Mouse (Mus musculus): ENCODE data around the gene Tex12. TPM values are rescaled to one million over a fixed set of nuclear protein-coding genes. Genes with fewer than 3 reads are reported as not detected.

Gene Tex12
- polyA plus RNA-seq, 1 experiment from 2014 or later = not detected

DNA sequence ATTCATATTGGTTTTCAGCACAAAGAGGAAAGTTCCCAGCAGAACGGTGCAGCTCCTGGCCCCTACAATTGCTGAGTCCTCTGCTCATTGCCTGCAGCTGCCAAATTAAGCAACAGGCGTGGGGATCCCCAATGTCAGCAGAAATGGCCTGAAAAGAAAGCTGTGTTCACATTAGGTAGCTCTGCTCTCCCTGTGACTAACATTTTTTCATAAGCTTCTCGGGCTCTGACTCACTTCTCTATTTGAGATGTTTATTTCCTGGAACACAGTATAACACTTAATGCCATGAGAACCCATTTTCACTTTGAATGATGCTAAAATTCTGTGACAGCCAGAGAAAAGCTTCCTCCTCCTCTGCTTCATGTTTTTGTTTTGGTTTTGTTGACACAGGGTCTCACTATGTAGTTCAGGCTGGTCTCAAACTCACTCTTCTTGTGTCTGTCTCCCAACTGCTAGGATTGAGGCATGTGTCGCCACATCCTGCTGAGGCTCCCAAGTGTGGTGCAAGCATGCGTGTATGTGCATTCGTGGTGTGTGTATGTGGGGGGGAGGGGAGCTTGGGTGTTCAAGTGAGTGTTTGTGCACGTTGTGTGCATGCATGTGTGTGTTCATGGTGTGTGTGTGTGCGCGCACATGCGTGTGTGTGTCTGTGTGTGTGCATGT is 29.9 kb upstream of the Tex12 start:
- Histone ChIP-seq H3K4me3 (replicated peaks) (no peak overlapping the region), H3K9me3 (no peaks in the 10 kb centered on the region), H3K4me1 (no peaks in the 10 kb centered on the region), H3K27me3 (replicated peaks) (no peaks in the 10 kb centered on the region), H3K9ac (no peak overlapping the region), H3K27ac (no peak overlapping the region), H3K36me3 (peaks cover 7% of the 10 kb centered on the region; the same call in 1 of the 2 replicates), H3K4me2 (no peak overlapping the region)
- ATAC-seq (ENCODE audit: insufficient read depth, low FRiP score, low read depth) = no peak
- 68% methylated on average over 10 of the region's 10 CpGs for WGBS

DNA sequence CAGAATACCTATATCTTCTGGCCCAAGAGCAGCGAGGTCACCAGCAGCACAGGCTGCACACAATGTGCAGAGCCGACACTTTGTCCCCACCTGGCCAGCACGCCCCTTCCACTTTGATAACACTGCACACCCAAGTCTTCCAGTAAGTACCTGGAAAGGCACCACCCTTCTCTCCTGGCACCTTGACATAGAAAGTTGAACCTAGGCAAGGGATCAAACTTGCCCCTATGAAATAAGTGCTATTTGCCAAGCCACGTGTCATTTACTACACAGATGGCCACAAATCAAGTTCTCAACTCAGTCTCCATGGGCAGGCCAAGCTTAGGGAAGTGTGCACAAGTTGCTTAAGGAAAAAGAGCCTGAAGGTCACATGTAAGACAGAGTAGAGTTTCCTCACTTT is 25.8 kb upstream of the Tex12 start:
- no peaks in the 10 kb centered on the region for H3K36me3 ChIP-seq
- H3K9me3 ChIP-seq = no peaks in the 10 kb centered on the region
- H3K4me1 ChIP-seq = no peaks in the 10 kb centered on the region
- peak; percentile 70 for ATAC-seq (ENCODE audit: insufficient read depth, low FRiP score, low read depth)
- H3K27ac ChIP-seq = no peak overlapping the region
- H3K4me3 ChIP-seq (replicated peaks) = no peak overlapping the region
- no peaks in the 10 kb centered on the region for H3K27me3 ChIP-seq (replicated peaks)
- no peak overlapping the region for H3K4me2 ChIP-seq
- H3K9ac ChIP-seq = no peak overlapping the region
- 59% methylated on average over 4 of the region's 4 CpGs for WGBS

GRCm38 (mm10) chr9:50585145-50585818 is 24.2 kb upstream of the Tex12 start:
- no peak overlapping the region for H3K4me2 ChIP-seq
- no peaks in the 10 kb centered on the region for H3K9me3 ChIP-seq
- no peaks in the 10 kb centered on the region for H3K36me3 ChIP-seq
- no peaks in the 10 kb centered on the region for H3K27me3 ChIP-seq (replicated peaks)
- H3K9ac ChIP-seq = no peak overlapping the region
- no peak overlapping the region for H3K27ac ChIP-seq
- H3K4me3 ChIP-seq (replicated peaks) = no peak overlapping the region
- no peak for ATAC-seq (ENCODE audit: insufficient read depth, low FRiP score, low read depth)
- no peaks in the 10 kb centered on the region for H3K4me1 ChIP-seq
- 73% methylated on average over 6 of the region's 6 CpGs for WGBS

DNA sequence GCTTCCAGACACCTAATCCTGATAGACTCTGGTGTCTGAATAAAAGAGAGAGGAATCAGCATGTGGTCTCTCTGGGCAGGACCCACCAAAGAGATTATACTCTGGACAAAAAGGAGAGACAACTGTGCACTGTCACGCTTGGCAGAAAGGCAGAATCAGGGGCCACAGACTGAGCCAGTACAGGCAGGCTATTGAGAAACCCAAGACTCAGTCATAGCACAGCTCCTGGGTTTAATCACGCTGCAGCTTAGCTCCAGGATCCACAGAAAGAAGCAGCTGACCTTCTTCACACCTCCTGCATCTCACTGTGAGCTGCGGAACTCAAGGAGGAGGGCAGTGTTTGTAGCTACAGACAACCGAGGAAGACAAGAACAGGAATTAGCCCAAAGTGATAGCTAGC is 19.2 kb upstream of the Tex12 start:
- WGBS = 37% methylated on average over 4 of the region's 4 CpGs
- H3K36me3 ChIP-seq = no peaks in the 10 kb centered on the region
- no peaks in the 10 kb centered on the region for H3K4me1 ChIP-seq
- H3K4me2 ChIP-seq = no peak overlapping the region
- no peak overlapping the region for H3K9ac ChIP-seq
- H3K27me3 ChIP-seq (replicated peaks) = no peaks in the 10 kb centered on the region
- no peak overlapping the region for H3K27ac ChIP-seq
- H3K4me3 ChIP-seq (replicated peaks) = no peak overlapping the region
- H3K9me3 ChIP-seq = no peaks in the 10 kb centered on the region
- no peak for ATAC-seq (ENCODE audit: insufficient read depth, low FRiP score, low read depth)

DNA sequence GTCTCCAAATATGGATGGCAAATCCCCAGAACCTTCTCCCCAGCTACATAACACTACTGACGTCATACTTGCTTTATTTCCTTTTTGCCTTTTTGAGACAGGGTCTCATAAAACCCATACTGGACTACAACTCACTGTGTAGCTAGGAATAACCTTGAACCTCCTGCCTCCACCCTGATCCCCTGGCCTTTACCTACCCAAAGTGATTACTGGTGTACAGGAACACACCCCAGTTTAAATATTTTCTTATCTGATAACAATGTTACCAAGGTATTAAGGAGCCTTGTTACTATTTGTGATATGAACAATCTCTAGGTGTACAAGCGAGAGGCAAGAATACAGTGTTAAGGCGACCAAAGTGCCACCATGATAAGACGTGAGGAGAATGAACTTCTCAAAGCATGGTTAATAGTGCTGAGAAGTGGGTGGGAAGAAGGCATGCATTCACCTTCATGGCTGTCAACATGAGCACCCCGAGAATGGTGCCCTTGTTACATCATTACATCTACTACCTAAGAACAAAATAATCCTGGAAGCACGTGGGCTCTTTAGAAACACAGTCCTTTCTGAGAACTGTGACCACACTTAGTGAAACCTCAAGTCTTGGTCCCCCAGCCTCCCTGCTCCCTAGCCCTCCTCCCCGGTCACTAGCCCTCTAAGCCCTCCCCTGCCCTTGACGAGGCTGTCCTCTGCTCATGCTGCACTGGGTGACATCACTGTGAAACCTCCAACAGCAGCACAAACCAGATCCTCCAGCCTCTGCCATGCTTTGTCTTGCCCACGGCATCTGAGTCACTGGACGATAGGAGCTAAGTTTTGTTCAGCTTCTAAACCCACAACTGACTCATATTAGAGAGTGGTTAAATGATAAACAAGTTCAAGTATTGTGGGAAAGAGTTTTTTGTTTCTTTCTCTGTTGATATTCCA is 8.7 kb upstream of the Tex12 start:
- H3K4me1 ChIP-seq = no peaks in the 10 kb centered on the region
- H3K4me3 ChIP-seq (replicated peaks) = no peak overlapping the region
- no peak overlapping the region for H3K9ac ChIP-seq
- H3K9me3 ChIP-seq = no peaks in the 10 kb centered on the region
- peak; percentile 35; the same call in 1 of the 2 replicates for ATAC-seq (ENCODE audit: insufficient read depth, low FRiP score, low read depth)
- peak overlapping the region; percentile 11; the same call in 1 of the 2 replicates for H3K27ac ChIP-seq
- H3K4me2 ChIP-seq = no peak overlapping the region
- no peaks in the 10 kb centered on the region for H3K27me3 ChIP-seq (replicated peaks)
- H3K36me3 ChIP-seq = no peaks in the 10 kb centered on the region
- WGBS = 65% methylated on average over 10 of the region's 10 CpGs

DNA sequence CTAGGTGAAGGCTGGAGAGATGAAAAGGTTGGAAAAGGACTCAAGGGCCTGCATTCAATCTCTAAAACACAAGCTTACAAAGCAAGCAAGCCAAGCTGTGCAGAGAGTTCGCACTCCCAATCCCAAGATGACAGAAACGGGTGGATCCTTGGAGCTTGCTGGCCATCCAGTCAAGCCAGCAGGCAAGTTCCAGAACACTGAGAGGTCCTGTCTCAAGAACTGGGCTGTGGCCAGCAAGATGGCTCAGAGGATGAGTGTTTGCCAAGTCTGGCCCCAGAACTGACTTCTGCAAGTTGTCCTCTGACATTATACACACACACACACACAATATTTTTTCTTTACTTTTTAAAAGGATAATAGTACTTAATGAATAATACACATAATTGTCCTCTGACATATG is 6.8 kb upstream of the Tex12 start:
- no peak for ATAC-seq (ENCODE audit: insufficient read depth, low FRiP score, low read depth)
- Histone ChIP-seq H3K36me3 (no peaks in the 10 kb centered on the region), H3K9me3 (no peaks in the 10 kb centered on the region), H3K4me1 (no peaks in the 10 kb centered on the region), H3K4me2 (no peak overlapping the region), H3K9ac (no peak overlapping the region), H3K27ac (no peak overlapping the region), H3K27me3 (replicated peaks) (no peaks in the 10 kb centered on the region), H3K4me3 (replicated peaks) (no peak overlapping the region)
- 88% methylated on average over 2 of the region's 2 CpGs for WGBS

GRCm38 (mm10) chr9:50567372-50567771 is 6.2 kb upstream of the Tex12 start:
- no peak overlapping the region for H3K4me3 ChIP-seq (replicated peaks)
- WGBS = 84% methylated on average over 4 of the region's 4 CpGs
- ATAC-seq (ENCODE audit: insufficient read depth, low FRiP score, low read depth) = no peak

GRCm38 (mm10) chr9:50565940-50566339 is 4.8 kb upstream of the Tex12 start:
- Histone ChIP-seq H3K4me1 (no peaks in the 10 kb centered on the region), H3K27me3 (replicated peaks) (no peaks in the 10 kb centered on the region), H3K4me2 (no peak overlapping the region), H3K27ac (no peak overlapping the region), H3K4me3 (replicated peaks) (no peak overlapping the region), H3K9me3 (no peaks in the 10 kb centered on the region), H3K36me3 (no peaks in the 10 kb centered on the region), H3K9ac (no peak overlapping the region)
- 47% methylated on average over 4 of the region's 4 CpGs for WGBS
- no peak for ATAC-seq (ENCODE audit: insufficient read depth, low FRiP score, low read depth)

More at GRCm38 (mm10) chr9:50567372-50567771, 6.2 kb upstream of the Tex12 start:
- Histone ChIP-seq H3K4me1 (no peaks in the 10 kb centered on the region), H3K9me3 (no peaks in the 10 kb centered on the region), H3K9ac (no peak overlapping the region), H3K27ac (no peak overlapping the region), H3K4me2 (no peak overlapping the region), H3K36me3 (no peaks in the 10 kb centered on the region), H3K27me3 (replicated peaks) (no peaks in the 10 kb centered on the region)

DNA sequence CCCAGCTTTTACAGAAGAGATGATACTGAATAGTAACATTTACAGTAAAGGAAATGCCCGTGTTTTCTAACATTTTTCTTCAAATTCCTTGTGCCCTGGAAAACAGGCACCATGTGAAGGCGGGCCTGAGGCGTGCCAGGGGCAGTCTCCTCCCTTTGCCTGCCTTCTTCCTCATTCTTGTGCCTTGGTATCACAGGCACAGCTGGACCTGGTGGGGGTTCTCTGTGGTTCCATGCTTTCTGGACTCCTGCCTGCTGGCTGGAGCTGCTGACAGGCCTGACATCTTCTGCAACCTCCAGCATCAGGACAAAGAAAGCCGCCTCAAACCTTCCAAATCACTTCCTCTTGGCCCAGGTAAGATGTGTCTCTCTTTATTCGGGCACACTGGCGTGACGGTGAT is 4.0 kb upstream of the Tex12 start:
- no peak overlapping the region for H3K4me3 ChIP-seq (replicated peaks)
- no peak for ATAC-seq (ENCODE audit: insufficient read depth, low FRiP score, low read depth)

DNA sequence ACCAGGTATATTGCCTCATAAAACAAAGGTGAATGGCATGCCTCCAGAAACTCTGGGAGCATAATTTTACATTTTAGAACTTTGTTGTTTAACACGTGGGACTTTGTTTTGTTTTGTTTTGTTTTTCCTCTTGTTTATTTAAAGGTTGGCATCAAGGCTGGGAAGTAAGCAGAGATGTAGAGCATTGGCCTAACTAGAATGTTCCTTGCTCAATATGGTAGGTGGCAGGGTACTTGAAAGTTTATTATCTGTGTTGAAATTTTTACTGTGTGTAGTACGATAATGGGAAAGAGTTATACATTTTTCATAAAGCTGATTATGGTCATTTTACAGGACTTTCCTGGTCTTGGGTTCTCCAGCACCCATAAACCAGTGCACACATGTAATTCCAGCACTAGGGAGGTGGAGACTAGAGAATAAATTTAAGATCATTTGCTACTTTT is 814 bp upstream of the Tex12 start:
- ATAC-seq (ENCODE audit: insufficient read depth, low FRiP score, low read depth) = no peak
- H3K4me2 ChIP-seq = no peak overlapping the region
- no peaks in the 10 kb centered on the region for H3K27me3 ChIP-seq (replicated peaks)
- H3K9ac ChIP-seq = no peak overlapping the region
- H3K36me3 ChIP-seq = no peaks in the 10 kb centered on the region
- no peaks in the 10 kb centered on the region for H3K9me3 ChIP-seq
- H3K4me1 ChIP-seq = no peaks in the 10 kb centered on the region
- no peak overlapping the region for H3K27ac ChIP-seq
- 86% methylated on average over 2 of the region's 2 CpGs for WGBS
- H3K4me3 ChIP-seq (replicated peaks) = no peak overlapping the region

More for the DNA sequence above, 4.0 kb upstream of the Tex12 start:
- Histone ChIP-seq H3K4me2 (no peak overlapping the region), H3K27me3 (replicated peaks) (no peaks in the 10 kb centered on the region), H3K9ac (no peak overlapping the region), H3K36me3 (no peaks in the 10 kb centered on the region), H3K27ac (no peak overlapping the region), H3K9me3 (no peaks in the 10 kb centered on the region), H3K4me1 (no peaks in the 10 kb centered on the region)
- WGBS = 72% methylated on average over 7 of the region's 7 CpGs

DNA sequence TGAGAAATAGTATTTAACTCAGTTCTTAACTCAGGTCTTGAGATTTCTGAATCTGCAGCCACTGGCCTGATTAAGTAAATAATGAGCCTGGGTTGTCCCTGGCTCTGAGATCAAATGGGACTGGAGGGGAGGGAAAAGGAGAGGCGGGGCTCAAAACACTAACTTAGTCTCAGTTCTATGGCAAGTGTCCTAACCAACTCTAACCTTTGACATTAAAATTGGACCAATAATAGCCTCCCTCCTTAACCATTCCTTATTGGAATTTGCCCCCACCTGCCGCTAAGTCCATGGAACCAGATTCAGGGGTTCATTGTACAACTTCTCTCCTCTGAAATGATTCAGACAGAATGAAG is 6.1 kb downstream of the Tex12 start, which contains the start of gene Bco2:
TSS of gene Bco2 (minus strand) at position 88 of the 353 bp plus-strand sequence.
- H3K27me3 ChIP-seq (replicated peaks) = no peaks in the 10 kb centered on the region
- no peaks in the 10 kb centered on the region for H3K36me3 ChIP-seq
- H3K4me3 ChIP-seq (replicated peaks) = no peak within 1 kb of the TSS
- H3K9ac ChIP-seq = no peak within 1 kb of the TSS
- H3K4me1 ChIP-seq = no peaks in the 10 kb centered on the region
- no peaks in the 10 kb centered on the region for H3K9me3 ChIP-seq
- no peak for ATAC-seq (ENCODE audit: insufficient read depth, low FRiP score, low read depth)
- WGBS = 39% methylated on average over 2 of the region's 2 CpGs
- peak within 1 kb of the TSS; percentile 35; the same call in 1 of the 2 replicates for H3K27ac ChIP-seq
- H3K4me2 ChIP-seq = peak within 1 kb of the TSS; percentile 6; the same call in 1 of the 2 replicates

All from stomach, embryonic 15.5 days (tissue).